Comparison of ENCODE assay signal across 8 mouse cellular contexts in genomic region chr2:122097686-122098085, GRCm38 (mm10). TPM values are rescaled to one million over a fixed set of nuclear protein-coding genes. Genes with fewer than 3 reads are reported as not detected.
DNase-seq lines count a peak whose midpoint lies in the region; ATAC-seq and TF ChIP-seq lines count a peak whose summit lies in the region.
"Not testable (repeated sequence)": the region's sequence is repeated elsewhere in the genome, so short reads cannot be mapped to it uniquely, and the experiment has no call there.

No protein-coding gene starts in this region.

- TF ChIP-seq CTCF in MEL (IDR thresholded peaks at IDR 0.05 in 2 of 3, conservative IDR thresholded peaks at IDR 0.05 in 1 of 3; ENCODE audit: control insufficient read depth in 1 of 3, insufficient read depth in 1 of 3, low read depth in 2 of 3, low read length in 3 of 3, poor library complexity in 1 of 3, severe bottlenecking in 1 of 3); liver, embryonic 14.5 days (IDR thresholded peaks at IDR 0.05; ENCODE audit: low read depth): not testable (repeated sequence)

- TF ChIP-seq RAD21 in MEL (IDR thresholded peaks at IDR 0.05; ENCODE audit: low read depth, low read length), result not testable (repeated sequence)

- H3K36me3 ChIP-seq in MEL (ENCODE audit: control insufficient read depth in 1 of 2, insufficient read depth in 2 of 2, low read length in 2 of 2); embryonic facial prominence, embryonic 11.5 days (replicated peaks; ENCODE audit: control insufficient read depth, insufficient read depth, low read depth, low read length); liver, embryonic 14.5 days (replicated peaks; ENCODE audit: control insufficient read depth, insufficient read depth, low read depth); neural tube, embryonic 11.5 days (ENCODE audit: control insufficient read depth, insufficient read depth, low read length): not testable (repeated sequence)
- peaks cover 95% of the 10 kb centered on the region for H3K36me3 ChIP-seq in megakaryocyte, embryonic 14.5 days (replicated peaks; ENCODE audit: low read length)
- peaks cover 14% of the 10 kb centered on the region for H3K36me3 ChIP-seq in splenic B cell, adult 2 months (ENCODE audit: control insufficient read depth, insufficient read depth, low read length, poor library complexity, severe bottlenecking)

- H3K4me2 ChIP-seq in embryonic facial prominence, embryonic 11.5 days (ENCODE audit: low read depth, low read length); liver, embryonic 14.5 days (ENCODE audit: low read depth); neural tube, embryonic 11.5 days (ENCODE audit: low read depth): not testable (repeated sequence)

- WGBS in embryonic facial prominence, embryonic 11.5 days, result 83% methylated on average over 5 of the region's 5 CpGs
- 66% methylated on average over 5 of the region's 5 CpGs for WGBS in liver, embryonic 14.5 days (ENCODE audit: insufficient replicate concordance)
- 85% methylated on average over 5 of the region's 5 CpGs for WGBS in neural tube, embryonic 11.5 days

- not testable (repeated sequence) for H3K4me1 ChIP-seq in MEL (ENCODE audit: control insufficient read depth in 1 of 2, insufficient read depth in 2 of 2, low read length in 2 of 2); embryonic facial prominence, embryonic 11.5 days (ENCODE audit: control insufficient read depth, insufficient read depth, low read length); liver, embryonic 14.5 days (replicated peaks; ENCODE audit: control insufficient read depth in 2 of 2, insufficient read depth in 2 of 2, low read length in 1 of 2); megakaryocyte, embryonic 14.5 days; neural tube, embryonic 11.5 days (ENCODE audit: control insufficient read depth, insufficient read depth, low read length)

- not testable (repeated sequence) for TF ChIP-seq POLR2A in MEL (IDR thresholded peaks at IDR 0.05; ENCODE audit: control insufficient read depth in 1 of 2, insufficient read depth in 1 of 2, low read depth in 1 of 2, low read length in 2 of 2, poor library complexity in 1 of 2)

- not testable (repeated sequence) for H3K27me3 ChIP-seq in MEL (ENCODE audit: control insufficient read depth in 1 of 2, insufficient read depth in 2 of 2, low read length in 2 of 2); embryonic facial prominence, embryonic 11.5 days (ENCODE audit: control insufficient read depth, insufficient read depth, low read length); liver, embryonic 14.5 days (ENCODE audit: control insufficient read depth, insufficient read depth, low read length); megakaryocyte, embryonic 14.5 days (replicated peaks); neural tube, embryonic 11.5 days (ENCODE audit: control insufficient read depth, insufficient read depth, low read length); splenic B cell, adult 2 months (ENCODE audit: control insufficient read depth, insufficient read depth, low read length, poor library complexity, severe bottlenecking)

- 0 out of 2 replicates have a peak, but pooled peaks have one; percentile 56 for ATAC-seq in embryonic facial prominence, embryonic 11.5 days (replicated peaks; ENCODE audit: insufficient number of reproducible peaks, low FRiP score, low TSS enrichment, low read depth)
- ATAC-seq in granulocyte monocyte progenitor cell, adult 5-6 weeks (replicated peaks; ENCODE audit: poor library complexity, severe bottlenecking), result peak; percentile 44
- peak; percentile 47; the same call in 1 of the 2 replicates for ATAC-seq in liver, embryonic 14.5 days (ENCODE audit: insufficient read depth)
- peak; percentile 67; the same call in 1 of the 2 replicates for ATAC-seq in neural tube, embryonic 11.5 days (ENCODE audit: insufficient read depth, low FRiP score, low TSS enrichment)

- H3K79me2 ChIP-seq in MEL (ENCODE audit: control insufficient read depth, insufficient read depth, low read length, poor library complexity), result not testable (repeated sequence)

- H3K9ac ChIP-seq in MEL (ENCODE audit: control insufficient read depth, low read depth, low read length, poor library complexity, severe bottlenecking); embryonic facial prominence, embryonic 11.5 days (replicated peaks; ENCODE audit: low read length); liver, embryonic 14.5 days (replicated peaks); neural tube, embryonic 11.5 days (ENCODE audit: low read length): not testable (repeated sequence)

- H3K27ac ChIP-seq in MEL (ENCODE audit: control insufficient read depth, low read depth, low read length); embryonic facial prominence, embryonic 11.5 days (replicated peaks; ENCODE audit: low read depth, low read length); liver, embryonic 14.5 days; neural tube, embryonic 11.5 days (ENCODE audit: low read depth, low read length): not testable (repeated sequence)

- H3K9me3 ChIP-seq in MEL (replicated peaks; ENCODE audit: insufficient read depth, low read length); embryonic facial prominence, embryonic 11.5 days (replicated peaks; ENCODE audit: control insufficient read depth, low read length); liver, embryonic 14.5 days (ENCODE audit: control insufficient read depth, low read length); megakaryocyte, embryonic 14.5 days; neural tube, embryonic 11.5 days (ENCODE audit: control insufficient read depth, low read length): not testable (repeated sequence)

- not testable (repeated sequence) for TF ChIP-seq EP300 in MEL (IDR thresholded peaks at IDR 0.05; ENCODE audit: low read depth in 1 of 2, low read length in 2 of 2); liver, embryonic 14.5 days (IDR thresholded peaks at IDR 0.05; ENCODE audit: low read depth)

- peak; percentile 16 for DNase-seq in 3T3-L1 (ENCODE audit: low read depth, low spot score)
- DNase-seq in MEL (ENCODE audit: low read depth, low spot score), result peak; percentile 21
- DNase-seq in embryonic facial prominence, embryonic 11.5 days (ENCODE audit: low spot score); liver, embryonic 14.5 days (ENCODE audit: low read depth in 3 of 3, low spot score in 3 of 3); neural tube, embryonic 11.5 days (ENCODE audit: low spot score): not testable (repeated sequence)
- DNase-seq in splenic B cell, adult 2 months (ENCODE audit: low read depth, low spot score), result peak; percentile 13

- not testable (repeated sequence) for H3K4me3 ChIP-seq in MEL (ENCODE audit: control insufficient read depth in 1 of 2, insufficient read depth in 1 of 2, low read depth in 2 of 2, low read length in 2 of 2); embryonic facial prominence, embryonic 11.5 days (ENCODE audit: low read depth, low read length); liver, embryonic 14.5 days (ENCODE audit: insufficient read depth in 1 of 2, low read depth in 2 of 2, low read length in 2 of 2); neural tube, embryonic 11.5 days (ENCODE audit: low read depth, low read length)
- peak overlapping the region; percentile 56 for H3K4me3 ChIP-seq in megakaryocyte, embryonic 14.5 days (replicated peaks)

RNA-seq across cellular contexts. Expression of gene Spg11, which starts 20.5 kb away (rescaled TPM):
- 5.9 TPM in 2 replicates for total RNA-seq in MEL (2012; rRNA removed)
- 1 to 10 TPM in 1 of 2 experiments, not detected in 1; 6.9 TPM for polyA plus RNA-seq in MEL (2012; ENCODE audit: insufficient read depth in 1 of 2, insufficient read length in 2 of 2, low read depth in 1 of 2, low replicate concordance in 2 of 2, missing spikeins in 1 of 2)
- 10.7 and 10.9 TPM in 2 replicates for polyA plus RNA-seq in embryonic facial prominence, embryonic 11.5 days (2014; fragmentation: Nextera tagmentation; extraction: Ambion mirVana)
- total RNA-seq in granulocyte monocyte progenitor cell, adult 5-6 weeks (2014; fragmentation: Nextera tagmentation), result 12.2 and 13.2 TPM in 2 replicates
- total RNA-seq in granulocyte monocyte progenitor cell, adult 5-6 weeks (2017), result 10.7 and 12.5 TPM in 2 replicates
- 2.4 and 2.5 TPM in 2 replicates for polyA plus RNA-seq in liver, embryonic 14.5 days (2012; rRNA removed)
- polyA plus RNA-seq in liver, embryonic 14.5 days (2014; fragmentation: Nextera tagmentation; extraction: Ambion mirVana), result 3.4 and 3.9 TPM in 2 replicates
- 0.51 TPM in 1 of 2 replicates, not detected in the other for polyA plus RNA-seq in megakaryocyte, embryonic 14.5 days (2012; ENCODE audit: insufficient read depth, low replicate concordance)
- polyA plus RNA-seq in neural tube, embryonic 11.5 days (2014; fragmentation: Nextera tagmentation; extraction: Ambion mirVana), result 13.4 and 14.5 TPM in 2 replicates

RNA-seq across cellular contexts. Expression of gene B2m, which starts 49.8 kb away (rescaled TPM):
- 108 and 135 TPM in 2 replicates for total RNA-seq in MEL (2012; rRNA removed)
- 1,000 to 10,000 TPM in 1 of 2 experiments, 100 to 1,000 TPM in 1; 229 to 1,161 TPM for polyA plus RNA-seq in MEL (2012; ENCODE audit: insufficient read depth in 1 of 2, insufficient read length in 2 of 2, low read depth in 1 of 2, low replicate concordance in 2 of 2, missing spikeins in 1 of 2)
- 153 and 159 TPM in 2 replicates for polyA plus RNA-seq in embryonic facial prominence, embryonic 11.5 days (2014; fragmentation: Nextera tagmentation; extraction: Ambion mirVana)
- 1,957 and 2,269 TPM in 2 replicates for total RNA-seq in granulocyte monocyte progenitor cell, adult 5-6 weeks (2014; fragmentation: Nextera tagmentation)
- total RNA-seq in granulocyte monocyte progenitor cell, adult 5-6 weeks (2017), result 1,824 and 1,957 TPM in 2 replicates
- polyA plus RNA-seq in liver, embryonic 14.5 days (2012; rRNA removed), result 156 and 227 TPM in 2 replicates
- 413 and 419 TPM in 2 replicates for polyA plus RNA-seq in liver, embryonic 14.5 days (2014; fragmentation: Nextera tagmentation; extraction: Ambion mirVana)
- polyA plus RNA-seq in megakaryocyte, embryonic 14.5 days (2012; ENCODE audit: insufficient read depth, low replicate concordance), result 24.9 and 99.6 TPM in 2 replicates
- 117 and 123 TPM in 2 replicates for polyA plus RNA-seq in neural tube, embryonic 11.5 days (2014; fragmentation: Nextera tagmentation; extraction: Ambion mirVana)
